Mouse (Mus musculus) forebrain, embryonic 15.5 days (tissue): ENCODE data around the gene Pcmt1. TPM values are rescaled to one million over a fixed set of nuclear protein-coding genes. Genes with fewer than 3 reads are reported as not detected.
A peak's percentile ranks its signal among the peaks of the same experiment; 100 is the strongest.
"Not testable (repeated sequence)": the region's sequence is repeated elsewhere in the genome, so short reads cannot be mapped to it uniquely, and the experiment has no call there.

ENCODE experiments used
- ATAC-seq: fragments of 200-750 bp; cut with Nextera tagmentation; replicated peaks from 2 replicates; pipeline ENCODE4 v1.8.0; 2017; ENCODE audit warnings: mild to moderate bottlenecking, moderate TSS enrichment, moderate library complexity
- H3K27ac ChIP-seq: fragments of 300-500 bp; sonication (generic); replicated peaks from 2 replicates; pipeline ENCODE4 v1.5.1; 2015; ENCODE audit warnings: mild to moderate bottlenecking, inconsistent platforms
- H3K27me3 ChIP-seq: fragments of 300-500 bp; sonication (generic); 2 replicates; pipeline ENCODE4 v1.6.1; 2015; ENCODE audit warnings: inconsistent platforms
- H3K36me3 ChIP-seq: fragments of 300-500 bp; sonication (generic); 2 replicates; pipeline ENCODE4 v1.6.1; 2015; ENCODE audit warnings: mild to moderate bottlenecking, inconsistent platforms
- H3K4me1 ChIP-seq: fragments of 300-500 bp; sonication (generic); 2 replicates; pipeline ENCODE4 v1.6.1; 2015; ENCODE audit warnings: inconsistent platforms
- H3K4me2 ChIP-seq: fragments of 300-500 bp; sonication (generic); replicated peaks from 2 replicates; pipeline ENCODE4 v1.6.1; 2015; ENCODE audit warnings: mild to moderate bottlenecking, inconsistent platforms
- H3K4me3 ChIP-seq: fragments of 300-500 bp; sonication (generic); 2 replicates; pipeline ENCODE4 v1.5.1; 2015; ENCODE audit warnings: mild to moderate bottlenecking, inconsistent platforms
- H3K9ac ChIP-seq: fragments of 300-500 bp; sonication (generic); replicated peaks from 2 replicates; pipeline ENCODE4 v1.6.1; 2015; ENCODE audit warnings: mild to moderate bottlenecking, inconsistent platforms
- H3K9me3 ChIP-seq: fragments of 300-500 bp; sonication (generic); 2 replicates; pipeline ENCODE4 v1.6.1; 2016; ENCODE audit warnings: inconsistent platforms
- WGBS: fragments of 180-500 bp; shearing (Covaris S2); methylation state at CpG from one replicate; pipeline ENCODE4 v1.1.7; 2015; ENCODE audit warnings: mixed read lengths; 5-methylcytosine and 5-hydroxymethylcytosine counted together
- polyA plus RNA-seq: library from polyadenylated mRNA; unstranded; fragments of >200 nt; fragmentation: Nextera tagmentation; extraction: Ambion mirVana; gene quantifications from 2 replicates; pipeline ENCODE4 v1.2.1, GENCODE M21; 2015

The Pcmt1 gene
- polyA plus RNA-seq, 1 experiment from 2014 or later = 163 TPM

GRCm38 (mm10) chr10:7630951-7631720 lies 49.8 kb downstream of the Pcmt1 start:
- no peak for ATAC-seq

GRCm38 (mm10) chr10:7630286-7630685 lies 50.6 kb downstream of the Pcmt1 start:
- H3K4me3 ChIP-seq = no peak overlapping the region
- H3K4me1 ChIP-seq = no peaks in the 10 kb centered on the region
- H3K27me3 ChIP-seq = no peaks in the 10 kb centered on the region
- H3K36me3 ChIP-seq = peaks cover 40% of the 10 kb centered on the region
- H3K9me3 ChIP-seq = no peaks in the 10 kb centered on the region
- ATAC-seq = no peak
- WGBS = 93% methylated on average over 5 of the region's 5 CpGs
- no peak overlapping the region for H3K27ac ChIP-seq
- H3K4me2 ChIP-seq = no peak overlapping the region
- no peak overlapping the region for H3K9ac ChIP-seq

More at GRCm38 (mm10) chr10:7630951-7631720, 49.8 kb downstream of the Pcmt1 start:
- H3K4me2 ChIP-seq = no peak overlapping the region
- peaks cover 40% of the 10 kb centered on the region for H3K36me3 ChIP-seq
- no peak overlapping the region for H3K27ac ChIP-seq
- 86% methylated on average over 16 of the region's 16 CpGs for WGBS
- no peak overlapping the region for H3K9ac ChIP-seq
- no peaks in the 10 kb centered on the region for H3K9me3 ChIP-seq
- no peak overlapping the region for H3K4me3 ChIP-seq
- H3K27me3 ChIP-seq = no peaks in the 10 kb centered on the region
- H3K4me1 ChIP-seq = no peaks in the 10 kb centered on the region

- Histone ChIP-seq H3K27me3 (no peaks in the 10 kb centered on the region), H3K9ac (no peak overlapping the region), H3K4me1 (no peaks in the 10 kb centered on the region), H3K4me3 (no peak overlapping the region), H3K36me3 (peaks cover 45% of the 10 kb centered on the region), H3K9me3 (no peaks in the 10 kb centered on the region), H3K4me2 (no peak overlapping the region), H3K27ac (no peak overlapping the region)
- WGBS = 94% methylated on average over 4 of the region's 4 CpGs
- ATAC-seq = no peak
These were observed 51.8 kb downstream of the Pcmt1 start for GRCm38 (mm10) chr10:7629092-7629491.

- Histone ChIP-seq H3K36me3 (peaks cover 27% of the 10 kb centered on the region), H3K4me2 (no peak overlapping the region), H3K27me3 (no peaks in the 10 kb centered on the region), H3K9ac (no peak overlapping the region), H3K4me3 (no peak overlapping the region), H3K27ac (no peak overlapping the region), H3K4me1 (no peaks in the 10 kb centered on the region), H3K9me3 (no peaks in the 10 kb centered on the region)
- 91% methylated on average over 3 of the region's 3 CpGs for WGBS
- no peak for ATAC-seq
These were observed 56.9 kb downstream of the Pcmt1 start for GRCm38 (mm10) chr10:7623861-7624518.

GRCm38 (mm10) chr10:7622378-7622777 lies 58.6 kb downstream of the Pcmt1 start:
- H3K27me3 ChIP-seq = no peaks in the 10 kb centered on the region
- no peaks in the 10 kb centered on the region for H3K9me3 ChIP-seq
- no peak overlapping the region for H3K4me2 ChIP-seq
- 91% methylated on average over 3 of the region's 3 CpGs for WGBS
- H3K4me3 ChIP-seq = no peak overlapping the region
- no peak for ATAC-seq
- H3K9ac ChIP-seq = no peak overlapping the region
- no peaks in the 10 kb centered on the region for H3K4me1 ChIP-seq
- no peak overlapping the region for H3K27ac ChIP-seq
- H3K36me3 ChIP-seq = peaks cover 14% of the 10 kb centered on the region; the same call in 1 of the 2 replicates

- Histone ChIP-seq H3K4me3 (no peak overlapping the region), H3K4me1 (no peaks in the 10 kb centered on the region), H3K9ac (no peak overlapping the region), H3K4me2 (no peak overlapping the region), H3K9me3 (no peaks in the 10 kb centered on the region), H3K36me3 (peaks cover 14% of the 10 kb centered on the region; the same call in 1 of the 2 replicates), H3K27ac (no peak overlapping the region), H3K27me3 (no peaks in the 10 kb centered on the region)
- no peak for ATAC-seq
- WGBS = 60% methylated on average over 5 of the region's 5 CpGs
These were observed 60.2 kb downstream of the Pcmt1 start for GRCm38 (mm10) chr10:7620723-7621122.

GRCm38 (mm10) chr10:7619821-7620241 lies 61.1 kb downstream of the Pcmt1 start:
- Histone ChIP-seq H3K4me3 (no peak overlapping the region), H3K9me3 (0 out of 2 replicates have a peak, but pooled peaks cover 2% of the 10 kb centered on the region), H3K4me1 (no peaks in the 10 kb centered on the region), H3K4me2 (no peak overlapping the region), H3K36me3 (peaks cover 13% of the 10 kb centered on the region), H3K9ac (no peak overlapping the region), H3K27ac (no peak overlapping the region), H3K27me3 (no peaks in the 10 kb centered on the region)
- ATAC-seq = 0 out of 2 replicates have a peak, but pooled peaks have one; percentile 38
- 89% methylated on average over 5 of the region's 5 CpGs for WGBS

GRCm38 (mm10) chr10:7617556-7617955 lies 63.4 kb downstream of the Pcmt1 start:
- H3K9ac ChIP-seq, H3K4me1 ChIP-seq, H3K9me3 ChIP-seq, H3K36me3 ChIP-seq, ATAC-seq, H3K27me3 ChIP-seq, H3K4me2 ChIP-seq, H3K4me3 ChIP-seq, H3K27ac ChIP-seq: not testable (repeated sequence)
- WGBS = 35% methylated on average over 3 of the region's 3 CpGs

- 83% methylated on average over 11 of the region's 11 CpGs for WGBS
These were observed 63.8 kb downstream of the Pcmt1 start for GRCm38 (mm10) chr10:7617146-7617545.

GRCm38 (mm10) chr10:7614834-7615233 lies 66.1 kb downstream of the Pcmt1 start:
- Histone ChIP-seq H3K36me3 (peaks cover 9% of the 10 kb centered on the region), H3K9ac (no peak overlapping the region), H3K27ac (no peak overlapping the region), H3K27me3 (no peaks in the 10 kb centered on the region), H3K4me2 (no peak overlapping the region), H3K9me3 (0 out of 2 replicates have a peak, but pooled peaks cover 5% of the 10 kb centered on the region), H3K4me1 (no peaks in the 10 kb centered on the region), H3K4me3 (no peak overlapping the region)
- no peak for ATAC-seq
- WGBS = 74% methylated on average over 8 of the region's 8 CpGs

More at GRCm38 (mm10) chr10:7617146-7617545, 63.8 kb downstream of the Pcmt1 start:
- not testable (repeated sequence) for H3K9ac ChIP-seq, H3K27me3 ChIP-seq, H3K4me2 ChIP-seq, H3K4me1 ChIP-seq, H3K9me3 ChIP-seq, H3K27ac ChIP-seq, ATAC-seq, H3K4me3 ChIP-seq, H3K36me3 ChIP-seq

- H3K4me2 ChIP-seq, H3K9ac ChIP-seq, H3K27ac ChIP-seq, H3K27me3 ChIP-seq, ATAC-seq, H3K4me1 ChIP-seq, H3K4me3 ChIP-seq, H3K9me3 ChIP-seq: not testable (repeated sequence)
- peaks cover 15% of the 10 kb centered on the region for H3K36me3 ChIP-seq
These were observed 68.7 kb downstream of the Pcmt1 start for GRCm38 (mm10) chr10:7612210-7612609.

GRCm38 (mm10) chr10:7611647-7612046 lies 69.3 kb downstream of the Pcmt1 start:
- Histone ChIP-seq H3K4me1 (no peaks in the 10 kb centered on the region), H3K4me2 (no peak overlapping the region), H3K4me3 (no peak overlapping the region), H3K36me3 (peaks cover 15% of the 10 kb centered on the region), H3K9me3 (0 out of 2 replicates have a peak, but pooled peaks cover 5% of the 10 kb centered on the region), H3K9ac (no peak overlapping the region), H3K27me3 (no peaks in the 10 kb centered on the region), H3K27ac (no peak overlapping the region)
- 51% methylated on average over 6 of the region's 6 CpGs for WGBS
- ATAC-seq = no peak
